In the genomic region with DNA sequence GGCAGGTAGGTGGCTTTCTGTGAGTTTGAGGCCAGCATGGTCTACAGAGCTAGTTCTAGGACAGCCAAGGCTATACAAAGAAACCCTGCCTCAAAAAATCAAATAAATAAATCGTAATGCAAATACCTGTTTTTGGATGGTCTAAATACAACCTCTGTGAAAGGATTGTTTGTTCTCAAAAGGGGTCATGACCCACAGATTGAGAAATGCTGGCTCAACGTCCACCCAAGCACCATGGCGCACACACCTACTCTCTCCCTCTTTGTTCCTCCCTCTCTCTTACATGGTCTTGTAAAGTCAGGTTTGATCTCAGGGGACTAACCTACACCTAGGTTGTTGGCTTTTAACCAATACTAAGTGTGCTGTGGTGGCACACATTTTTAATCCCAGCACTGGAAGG, we compare ENCODE assay signal across 17 mouse cellular contexts.
"Had no signal": no experiment of that assay in that cellular context is flagged by ENCODE, and none has a peak within 500 bp of the region (broad histone marks: within the 10 kb centered on the region; RNA-seq: fewer than 3 reads in every experiment).

No protein-coding gene starts in this region.

- H3K27me3 ChIP-seq: limb, embryonic 15.5 days; midbrain, embryonic 12.5 days; neural tube, embryonic 13.5 days; neural tube, embryonic 15.5 days; stomach, embryonic 15.5 days had no signal

- H3K4me3 ChIP-seq: limb, embryonic 15.5 days; midbrain, embryonic 12.5 days; myocyte; neural tube, embryonic 13.5 days; neural tube, embryonic 15.5 days; stomach, embryonic 15.5 days had no signal

- DNase-seq: lung, adult 18-20 months; lung, embryonic 14.5 days; lung, postnatal 10 days; lung, postnatal 4 days; midbrain, embryonic 14.5 days; retina, postnatal 1 day; right cerebral cortex, adult 18-20 months; thymus, adult 2 months; thymus, postnatal 36 days had no signal

- ATAC-seq: midbrain, embryonic 16.5 days had no signal

- H3K9ac ChIP-seq: limb, embryonic 15.5 days; lung, embryonic 14.5 days; midbrain, embryonic 12.5 days; neural tube, embryonic 13.5 days; neural tube, embryonic 15.5 days; stomach, embryonic 15.5 days had no signal

- H3K9me3 ChIP-seq: limb, embryonic 15.5 days; midbrain, embryonic 12.5 days; neural tube, embryonic 13.5 days; neural tube, embryonic 15.5 days; stomach, embryonic 15.5 days had no signal

- H3K4me2 ChIP-seq: limb, embryonic 15.5 days; lung, embryonic 14.5 days; midbrain, embryonic 12.5 days; neural tube, embryonic 13.5 days; neural tube, embryonic 15.5 days; stomach, embryonic 15.5 days had no signal

- H3K27ac ChIP-seq: limb, embryonic 15.5 days; midbrain, embryonic 12.5 days; neural tube, embryonic 13.5 days; neural tube, embryonic 15.5 days; stomach, embryonic 15.5 days; stomach, postnatal 0 days had no signal

- H3K4me1 ChIP-seq: limb, embryonic 15.5 days; midbrain, embryonic 12.5 days; neural tube, embryonic 13.5 days; neural tube, embryonic 15.5 days; stomach, embryonic 15.5 days had no signal
